Mouse (Mus musculus) midbrain, postnatal 0 days (tissue): ENCODE measurements around the gene Plpp3. TPM values are rescaled to one million over a fixed set of nuclear protein-coding genes. Genes with fewer than 3 reads are reported as not detected.
"Not testable (repeated sequence)": the region's sequence is repeated elsewhere in the genome, so short reads cannot be mapped to it uniquely, and the experiment has no call there.

Experiments
- ATAC-seq: fragments of 200-750 bp; cut with Nextera tagmentation; 2 replicates; pipeline ENCODE4 v1.8.0; 2017; ENCODE audit warnings: moderate number of reproducible peaks, mild to moderate bottlenecking, moderate TSS enrichment, moderate library complexity; ENCODE audit not compliant: low FRiP score
- DNase-seq: peaks from one replicate; pipeline ENCODE4 v3.0.0-alpha.2; 2015; ENCODE audit warnings: low spot score
- H3K27ac ChIP-seq: fragments of 300-500 bp; sonication (generic); 2 replicates; pipeline ENCODE4 v1.5.1; 2014; ENCODE audit warnings: low read depth, mild to moderate bottlenecking, low read length, mixed read lengths
- H3K27me3 ChIP-seq: fragments of 300-500 bp; sonication (generic); 2 replicates; pipeline ENCODE4 v1.6.1; 2014; ENCODE audit warnings: low read length, control low read depth, mixed read lengths; ENCODE audit not compliant: insufficient read depth
- H3K36me3 ChIP-seq: fragments of 300-500 bp; sonication (generic); 2 replicates; pipeline ENCODE4 v1.6.1; 2014; ENCODE audit warnings: low read length, control low read depth, mixed read lengths; ENCODE audit not compliant: insufficient read depth
- H3K4me1 ChIP-seq: fragments of 300-500 bp; sonication (generic); 2 replicates; pipeline ENCODE4 v1.6.1; 2014; ENCODE audit warnings: mild to moderate bottlenecking, control low read depth, antibody characterized with exemption, low read length, mixed read lengths; ENCODE audit not compliant: insufficient read depth
- H3K4me2 ChIP-seq: fragments of 300-500 bp; sonication (generic); 2 replicates; pipeline ENCODE4 v1.6.1; 2014; ENCODE audit warnings: low read depth, mild to moderate bottlenecking, low read length, mixed read lengths; ENCODE audit not compliant: poor library complexity, severe bottlenecking
- H3K4me3 ChIP-seq: fragments of 300-500 bp; sonication (generic); 2 replicates; pipeline ENCODE4 v1.5.1; 2014; ENCODE audit warnings: low read depth, mild to moderate bottlenecking, low read length, moderate library complexity
- H3K9ac ChIP-seq: fragments of 300-500 bp; sonication (generic); replicated peaks from 2 replicates; pipeline ENCODE4 v1.6.1; 2014; ENCODE audit warnings: mild to moderate bottlenecking, low read length, moderate library complexity, mixed read lengths; ENCODE audit not compliant: poor library complexity, severe bottlenecking
- H3K9me3 ChIP-seq: fragments of 300-500 bp; sonication (generic); 2 replicates; pipeline ENCODE4 v1.6.1; 2016; ENCODE audit warnings: low read length, control low read depth
- CTCF ChIP-seq: IDR thresholded peaks from 2 replicates; pipeline ENCODE4 v1.5.1; 2016; ENCODE audit warnings: antibody characterized with exemption, mild to moderate bottlenecking
- WGBS: fragments of 180-500 bp; shearing (Covaris S2); extraction: QIAGEN DNeasy Blood & Tissue Kit; methylation state at CpG from one replicate; pipeline ENCODE4 v1.1.7; 2014; 5-methylcytosine and 5-hydroxymethylcytosine counted together
- polyA plus RNA-seq: library from polyadenylated mRNA; unstranded; fragments of >200 nt; fragmentation: Nextera tagmentation; extraction: Ambion mirVana; gene quantifications from 2 replicates; pipeline ENCODE4 v1.2.1, GENCODE M21; 2015
- total RNA-seq: library from RNA; depleted of rRNA; stranded (reverse); fragments of >200 nt; gene quantifications from 2 replicates; pipeline ENCODE4 v1.2.3, GENCODE M21; 2014

Plpp3 gene
- total and polyA plus RNA-seq, 2 experiments from 2014 or later = 142 to 148 TPM

DNA sequence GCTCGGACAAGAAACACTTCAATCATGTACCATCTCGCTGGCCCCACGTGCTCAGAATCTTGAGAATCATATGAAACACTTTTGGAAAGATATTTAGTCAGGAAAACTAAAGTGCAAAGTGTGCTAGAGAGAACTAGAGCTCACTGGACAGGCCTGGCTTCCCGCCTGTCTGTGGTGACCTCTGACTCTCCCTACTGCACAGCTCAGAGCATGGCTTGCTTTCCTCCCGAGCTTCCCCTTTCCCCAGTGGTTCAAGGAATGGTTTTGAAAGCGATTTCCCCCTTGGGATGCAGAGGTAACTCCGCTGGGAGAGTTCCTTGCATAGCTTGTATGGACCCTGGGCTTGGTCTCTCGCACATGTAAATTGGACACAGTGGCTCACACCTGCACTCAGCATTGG is 107.9 kb downstream of the Plpp3 start:
- H3K9me3 ChIP-seq = no peaks in the 10 kb centered on the region
- no peak for DNase-seq
- TF ChIP-seq CTCF = no peak
- no peak overlapping the region for H3K9ac ChIP-seq
- H3K36me3 ChIP-seq = no peaks in the 10 kb centered on the region
- no peaks in the 10 kb centered on the region for H3K4me1 ChIP-seq
- no peak for ATAC-seq
- WGBS = 84% methylated on average over 8 of the region's 8 CpGs
- H3K27ac ChIP-seq = no peak overlapping the region
- no peaks in the 10 kb centered on the region for H3K27me3 ChIP-seq
- H3K4me3 ChIP-seq = no peak overlapping the region
- no peak overlapping the region for H3K4me2 ChIP-seq

DNA sequence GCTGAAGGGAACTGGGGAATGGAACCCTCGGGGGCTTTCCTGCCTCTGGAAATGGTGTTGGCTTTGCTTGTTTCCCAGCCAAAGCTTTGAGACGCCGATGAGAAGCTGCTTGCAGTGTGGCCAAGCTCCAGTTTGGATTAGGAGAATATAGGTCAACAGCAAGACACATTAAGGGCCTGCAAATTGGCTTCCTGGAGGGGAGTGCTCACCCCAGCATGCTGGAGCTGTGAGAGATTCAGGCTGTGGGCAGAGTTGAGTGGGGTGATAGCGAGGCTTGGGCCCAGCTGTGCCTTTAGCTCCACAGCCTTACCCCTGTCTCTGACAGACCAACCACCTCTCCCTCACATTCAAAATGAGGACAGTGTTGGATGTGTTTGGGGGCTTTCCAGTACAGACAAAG is 108.5 kb downstream of the Plpp3 start:
- no peaks in the 10 kb centered on the region for H3K27me3 ChIP-seq
- TF ChIP-seq CTCF = no peak
- ATAC-seq (no peak), DNase-seq (peak; percentile 31)
- WGBS = 82% methylated on average over 4 of the region's 4 CpGs
- no peak overlapping the region for H3K9ac ChIP-seq
- H3K4me3 ChIP-seq = no peak overlapping the region
- H3K9me3 ChIP-seq = no peaks in the 10 kb centered on the region
- no peaks in the 10 kb centered on the region for H3K36me3 ChIP-seq
- H3K4me2 ChIP-seq = no peak overlapping the region
- H3K4me1 ChIP-seq = no peaks in the 10 kb centered on the region
- H3K27ac ChIP-seq = no peak overlapping the region

DNA sequence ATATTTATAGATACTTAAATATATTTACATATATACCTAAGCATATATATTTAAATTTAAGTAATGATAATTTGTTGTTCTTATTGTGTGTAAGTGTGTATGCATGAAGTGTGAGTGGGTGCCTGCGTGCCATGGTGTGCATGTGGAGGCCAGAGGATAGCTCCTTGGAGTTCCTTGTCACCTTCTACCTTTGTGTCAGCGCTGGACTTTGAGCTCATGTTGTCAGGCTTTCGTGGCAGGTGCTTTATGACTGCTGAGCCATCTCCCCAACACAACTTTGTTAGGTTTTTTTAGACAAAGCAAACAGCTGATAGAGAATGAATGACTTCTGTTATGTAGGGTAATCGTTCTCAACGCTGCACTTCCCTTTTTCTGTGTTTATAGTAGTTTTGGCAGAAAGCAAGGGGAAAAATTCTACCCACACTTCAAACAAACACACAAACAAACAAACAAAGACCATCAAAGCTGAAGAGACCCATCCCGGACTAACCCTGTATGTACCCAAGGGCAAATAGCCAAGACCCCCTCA is 111.1 kb downstream of the Plpp3 start:
- no peak overlapping the region for H3K27ac ChIP-seq
- no peak overlapping the region for H3K9ac ChIP-seq
- no peak overlapping the region for H3K4me3 ChIP-seq
- no peaks in the 10 kb centered on the region for H3K27me3 ChIP-seq
- no peaks in the 10 kb centered on the region for H3K4me1 ChIP-seq
- no peak for TF ChIP-seq CTCF
- H3K4me2 ChIP-seq = no peak overlapping the region
- DNase-seq (no peak), ATAC-seq (no peak)
- no peaks in the 10 kb centered on the region for H3K36me3 ChIP-seq
- H3K9me3 ChIP-seq = no peaks in the 10 kb centered on the region
- 81% methylated on average over 6 of the region's 6 CpGs for WGBS

DNA sequence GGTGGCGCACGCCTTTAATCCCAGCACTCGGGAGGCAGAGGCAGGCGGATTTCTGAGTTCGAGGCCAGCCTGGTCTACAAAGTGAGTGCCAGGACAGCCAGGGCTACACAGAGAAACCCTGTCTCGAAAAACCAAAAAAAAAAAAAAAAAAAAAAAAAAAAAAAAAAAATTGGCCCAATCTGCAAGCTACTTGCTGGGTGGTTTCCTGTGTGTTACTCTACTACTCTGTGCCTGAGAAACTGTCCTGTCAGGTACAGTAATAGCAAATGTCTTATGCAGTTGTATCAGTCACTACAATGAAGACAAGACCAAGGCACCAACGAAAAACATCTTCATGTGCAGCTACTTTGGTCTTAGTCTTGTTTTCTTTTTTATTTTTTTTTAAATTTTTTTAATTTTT is 112.3 kb downstream of the Plpp3 start:
- H3K9me3 ChIP-seq, H3K4me1 ChIP-seq, H3K9ac ChIP-seq, H3K4me2 ChIP-seq, H3K27ac ChIP-seq, DNase-seq, ATAC-seq, H3K36me3 ChIP-seq, H3K27me3 ChIP-seq, H3K4me3 ChIP-seq: not testable (repeated sequence)
- WGBS = 94% methylated on average over 6 of the region's 7 CpGs

DNA sequence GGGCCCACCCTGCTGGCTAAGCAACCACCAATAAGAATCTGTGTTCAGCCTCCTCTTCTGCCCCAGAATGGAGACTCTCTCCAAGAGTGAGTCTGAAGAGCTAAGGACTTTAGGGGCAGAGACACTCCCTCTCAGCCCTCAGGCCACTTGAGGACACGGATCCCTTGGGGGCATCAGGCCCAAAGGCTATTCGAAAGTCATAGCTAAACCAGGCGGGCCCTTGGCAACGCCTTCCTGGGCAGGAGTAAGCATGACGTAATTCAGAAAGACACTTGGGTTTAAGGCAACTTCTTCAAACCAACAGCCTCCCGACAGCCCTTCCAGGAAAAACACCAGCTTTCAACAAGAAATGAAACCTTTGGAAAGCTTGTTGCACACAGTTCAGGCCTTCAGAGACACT is 114.0 kb downstream of the Plpp3 start:
- Histone ChIP-seq H3K27ac (no peak overlapping the region), H3K9me3 (no peaks in the 10 kb centered on the region), H3K27me3 (no peaks in the 10 kb centered on the region), H3K4me1 (no peaks in the 10 kb centered on the region), H3K9ac (no peak overlapping the region), H3K36me3 (no peaks in the 10 kb centered on the region), H3K4me3 (no peak overlapping the region), H3K4me2 (no peak overlapping the region)
- DNase-seq (no peak), ATAC-seq (no peak)
- 86% methylated on average over 6 of the region's 6 CpGs for WGBS
- TF ChIP-seq CTCF = no peak

DNA sequence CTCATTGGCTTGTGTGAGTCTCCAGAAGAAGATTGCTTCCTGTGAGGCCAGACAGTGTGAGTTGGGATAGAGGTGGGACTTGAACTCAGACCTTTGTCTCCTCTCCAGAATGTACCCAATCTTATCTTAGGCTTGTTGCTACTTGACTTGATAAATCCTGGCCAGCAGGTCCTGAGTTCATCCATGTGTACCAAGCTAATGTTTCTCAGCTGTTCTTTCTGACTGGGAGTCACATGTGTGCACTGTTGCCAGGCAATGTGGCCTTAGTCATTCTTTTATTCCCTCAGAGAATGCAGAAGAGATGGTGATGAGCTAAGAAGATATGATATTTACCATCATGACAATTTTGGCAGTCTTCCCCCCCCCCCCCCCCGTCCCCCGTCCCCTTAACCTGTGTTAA is 115.9 kb downstream of the Plpp3 start:
- no peak overlapping the region for H3K9ac ChIP-seq
- 0 out of 2 replicates have a peak, but pooled peaks cover 4% of the 10 kb centered on the region for H3K4me1 ChIP-seq
- H3K27ac ChIP-seq = no peak overlapping the region
- no peaks in the 10 kb centered on the region for H3K36me3 ChIP-seq
- H3K4me3 ChIP-seq = no peak overlapping the region
- ATAC-seq (no peak), DNase-seq (no peak)
- H3K9me3 ChIP-seq = no peaks in the 10 kb centered on the region
- H3K27me3 ChIP-seq = no peaks in the 10 kb centered on the region
- TF ChIP-seq CTCF = no peak
- 60% methylated on average over 2 of the region's 2 CpGs for WGBS
- no peak overlapping the region for H3K4me2 ChIP-seq
